Mouse (Mus musculus): Measurements from ENCODE around the gene Olfr53.
"Not testable (repeated sequence)": the region's sequence is repeated elsewhere in the genome, so short reads cannot be mapped to it uniquely, and the experiment has no call there.

The Olfr53 gene

GRCm38 (mm10) chr7:140646152-140646551 is at the start of gene Olfr53:
Gene Olfr53, plus strand, starts transcription at chr7:140646452.
- no peak for DNase-seq

GRCm38 (mm10) chr7:140600969-140601368 is 45.3 kb upstream of the Olfr53 start, which contains the start of gene Olfr46:
Gene Olfr46, plus strand, starts transcription at chr7:140601269.
- not testable (repeated sequence) for DNase-seq

GRCm38 (mm10) chr7:140628670-140629069 is 17.6 kb upstream of the Olfr53 start, which contains the start of gene Olfr61:
Gene Olfr61, plus strand, starts transcription at chr7:140628970.
- not testable (repeated sequence) for DNase-seq

GRCm38 (mm10) chr7:140630559-140630958 is 15.7 kb upstream of the Olfr53 start:
- no peak for DNase-seq

GRCm38 (mm10) chr7:140659630-140660029 is 13.4 kb downstream of the Olfr53 start, which contains the start of gene Olfr539:
Gene Olfr539, plus strand, starts transcription at chr7:140659930.
- DNase-seq = no peak

- DNase-seq = not testable (repeated sequence)
These were observed 24.4 kb downstream of the Olfr53 start for GRCm38 (mm10) chr7:140670693-140671092.

GRCm38 (mm10) chr7:140675863-140676262 is 29.6 kb downstream of the Olfr53 start:
- no peak for DNase-seq

GRCm38 (mm10) chr7:140679591-140679990 is 33.3 kb downstream of the Olfr53 start:
- DNase-seq = not testable (repeated sequence)

- no peak for DNase-seq
These were observed 35.4 kb downstream of the Olfr53 start, which contains the start of gene Olfr45 for GRCm38 (mm10) chr7:140681651-140682050. Gene Olfr45, plus strand, starts transcription at chr7:140681951.

- DNase-seq = no peak
These were observed 50.7 kb downstream of the Olfr53 start, which contains the start of gene Olfr541 for GRCm38 (mm10) chr7:140696967-140697366. Gene Olfr541, plus strand, starts transcription at chr7:140697267.
